ENCODE assay signal across 8 mouse cellular contexts in genomic region chr11:119090076-119090960, GRCm38 (mm10). TPM values are rescaled to one million over a fixed set of nuclear protein-coding genes. Genes with fewer than 3 reads are reported as not detected.
DNase-seq lines count a peak whose midpoint lies in the region; ATAC-seq and TF ChIP-seq lines count a peak whose summit lies in the region.

No protein-coding gene starts in this region.

- no peaks in the 10 kb centered on the region for H3K9me3 ChIP-seq in hindbrain, postnatal 0 days (ENCODE audit: low read length)
- H3K9me3 ChIP-seq in liver, embryonic 15.5 days (replicated peaks): no peaks in the 10 kb centered on the region

- no peaks in the 10 kb centered on the region for H3K36me3 ChIP-seq in hindbrain, postnatal 0 days (ENCODE audit: insufficient read depth, low read length)
- H3K36me3 ChIP-seq in liver, embryonic 15.5 days (replicated peaks): no peaks in the 10 kb centered on the region
- no peaks in the 10 kb centered on the region for H3K36me3 ChIP-seq in splenic B cell, adult 2 months (ENCODE audit: control insufficient read depth, insufficient read depth, low read length, poor library complexity, severe bottlenecking)

- ATAC-seq in hindbrain, postnatal 0 days: no peak; the same call in 1 of the 2 replicates
- ATAC-seq in liver, embryonic 15.5 days (ENCODE audit: insufficient read depth): no peak

- peaks cover 18% of the 10 kb centered on the region for H3K27me3 ChIP-seq in hindbrain, postnatal 0 days (ENCODE audit: insufficient read depth, low read length)
- peaks cover 93% of the 10 kb centered on the region for H3K27me3 ChIP-seq in liver, embryonic 15.5 days
- H3K27me3 ChIP-seq in splenic B cell, adult 2 months (ENCODE audit: control insufficient read depth, insufficient read depth, low read length, poor library complexity, severe bottlenecking): no peaks in the 10 kb centered on the region

- H3K4me3 ChIP-seq in layer of hippocampus, adult 2 months: peak overlapping the region; percentile 56
- H3K4me3 ChIP-seq in embryonic fibroblast, embryonic 13.5 days (ENCODE audit: insufficient read depth, low read length): peak overlapping the region; percentile 28
- H3K4me3 ChIP-seq in hindbrain, postnatal 0 days (ENCODE audit: low read length): peak overlapping the region; percentile 57
- peak overlapping the region; percentile 49 for H3K4me3 ChIP-seq in liver, embryonic 15.5 days (replicated peaks)

- H3K9ac ChIP-seq in hindbrain, postnatal 0 days (replicated peaks; ENCODE audit: low read length): peak overlapping the region; percentile 62
- peak overlapping the region; percentile 17; the same call in 1 of the 2 replicates for H3K9ac ChIP-seq in liver, embryonic 15.5 days

- H3K4me2 ChIP-seq in hindbrain, postnatal 0 days (ENCODE audit: low read depth, low read length): peak overlapping the region; percentile 88
- H3K4me2 ChIP-seq in liver, embryonic 15.5 days: peak overlapping the region; percentile 67

- WGBS in hindbrain, postnatal 0 days: under 1% methylated on average over 65 of the region's 75 CpGs
- under 1% methylated on average over 74 of the region's 75 CpGs for WGBS in liver, embryonic 15.5 days (ENCODE audit: insufficient replicate concordance)

- TF ChIP-seq POLR2A in embryonic fibroblast, embryonic 13.5 days (IDR thresholded peaks at IDR 0.05; ENCODE audit: low read depth, low read length): no peak; the same call in 1 of the 2 replicates

- TF ChIP-seq CTCF in layer of hippocampus, adult 2 months (conservative IDR thresholded peaks at IDR 0.05): no peak
- no peak for TF ChIP-seq CTCF in embryonic fibroblast, embryonic 13.5 days (IDR thresholded peaks at IDR 0.05; ENCODE audit: borderline replicate concordance, insufficient read depth, low read length)
- no peak for TF ChIP-seq CTCF in hindbrain, postnatal 0 days (IDR thresholded peaks at IDR 0.05; ENCODE audit: low read depth)

- peak overlapping the region; percentile 24; the same call in 1 of the 2 replicates for H3K27ac ChIP-seq in layer of hippocampus, adult 2 months
- H3K27ac ChIP-seq in embryonic fibroblast, embryonic 13.5 days (ENCODE audit: insufficient read depth, low read length): no peak overlapping the region
- 0 out of 2 replicates have a peak overlapping the region, but pooled peaks have one; percentile 28 for H3K27ac ChIP-seq in hindbrain, postnatal 0 days
- H3K27ac ChIP-seq in liver, embryonic 15.5 days (replicated peaks): no peak overlapping the region

- H3K4me1 ChIP-seq in embryonic fibroblast, embryonic 13.5 days (ENCODE audit: control insufficient read depth, insufficient read depth, low read length): peaks cover 2% of the 10 kb centered on the region
- peaks cover 22% of the 10 kb centered on the region for H3K4me1 ChIP-seq in hindbrain, postnatal 0 days (ENCODE audit: insufficient read depth, low read length)
- peaks cover 41% of the 10 kb centered on the region for H3K4me1 ChIP-seq in liver, embryonic 15.5 days (replicated peaks)

- DNase-seq in layer of hippocampus, adult 2 months (ENCODE audit: low spot score in 2 of 2): no peak
- no peak for DNase-seq in layer of hippocampus, adult 18-20 months (ENCODE audit: low spot score in 2 of 2)
- peak; percentile 40 to 42 for DNase-seq in adrenal gland, adult 18-20 months (ENCODE audit: low spot score in 2 of 2)
- DNase-seq in hindbrain, postnatal 0 days (ENCODE audit: low spot score): no peak
- DNase-seq in splenic B cell, adult 2 months (ENCODE audit: low read depth, low spot score): peak; percentile 41
- no peak for DNase-seq in left cerebral cortex, postnatal 14 days (ENCODE audit: low spot score in 2 of 2)

- intact Hi-C loops in left cerebral cortex, postnatal 14 days (cut with DNase I): loop anchor here (5.0 kb wide), 2 partner anchors 37 to 97 kb away; no protein-coding TSS in a partner anchor

RNA-seq across cellular contexts. Expression of gene Cbx4, which starts 4.3 kb away (rescaled TPM):
- 10 to 100 TPM; 53.7 to 60.4 TPM for total RNA-seq in layer of hippocampus, adult 2 months (2021)
- total RNA-seq in layer of hippocampus, adult 18-20 months (2021): 10 to 100 TPM; 44.7 to 49.1 TPM
- 100 to 1,000 TPM; 115 to 163 TPM for total RNA-seq in adrenal gland, adult 18-20 months (2021)
- 11.2 and 11.8 TPM in 2 replicates for polyA plus RNA-seq in embryonic fibroblast, embryonic 13.5 days (2011; ENCODE audit: insufficient read length, low read depth, missing spikeins)
- 33.6 and 41.3 TPM in 2 replicates for total RNA-seq in hindbrain, postnatal 0 days (2014; rRNA removed)
- 22.4 and 23.7 TPM in 2 replicates for polyA plus RNA-seq in hindbrain, postnatal 0 days (2015; fragmentation: Nextera tagmentation; extraction: Ambion mirVana)
- polyA plus RNA-seq in liver, embryonic 15.5 days (2015; fragmentation: Nextera tagmentation; extraction: Ambion mirVana): 2.8 and 2.9 TPM in 2 replicates
- 10 to 100 TPM; 63.2 to 74.0 TPM for total RNA-seq in left cerebral cortex, postnatal 14 days (2021)

RNA-seq across cellular contexts. Expression of gene Cbx8, which starts 49.5 kb away (rescaled TPM):
- total RNA-seq in layer of hippocampus, adult 2 months (2021): 10 to 100 TPM; 10.2 to 11.3 TPM
- total RNA-seq in layer of hippocampus, adult 18-20 months (2021): 10 to 100 TPM in 1 of 2 experiments, 1 to 10 TPM in 1; 8.7 to 10.9 TPM
- 10 to 100 TPM; 12.2 to 16.7 TPM for total RNA-seq in adrenal gland, adult 18-20 months (2021)
- 3.9 and 4.2 TPM in 2 replicates for polyA plus RNA-seq in embryonic fibroblast, embryonic 13.5 days (2011; ENCODE audit: insufficient read length, low read depth, missing spikeins)
- 10.0 and 11.4 TPM in 2 replicates for total RNA-seq in hindbrain, postnatal 0 days (2014; rRNA removed)
- 6.5 and 7.6 TPM in 2 replicates for polyA plus RNA-seq in hindbrain, postnatal 0 days (2015; fragmentation: Nextera tagmentation; extraction: Ambion mirVana)
- polyA plus RNA-seq in liver, embryonic 15.5 days (2015; fragmentation: Nextera tagmentation; extraction: Ambion mirVana): 3.3 and 3.5 TPM in 2 replicates
- 10 to 100 TPM; 12.9 to 15.4 TPM for total RNA-seq in left cerebral cortex, postnatal 14 days (2021)

Comparison
In these comparisons a context has a peak if more than half of its experiments do, and no peak if none do; other contexts are left out.
1. DNase-seq: peak in adrenal gland, adult 18-20 months (2 of 2) and splenic B cell, adult 2 months (single experiment); none in layer of hippocampus, adult 2 months (0 of 2), layer of hippocampus, adult 18-20 months (0 of 2), hindbrain, postnatal 0 days (single experiment) and left cerebral cortex, postnatal 14 days (0 of 2).
2. H3K27ac ChIP-seq: peak in layer of hippocampus, adult 2 months (single experiment) and hindbrain, postnatal 0 days (single experiment); none in embryonic fibroblast, embryonic 13.5 days (single experiment) and liver, embryonic 15.5 days (single experiment).
3. Peak in every context shown above with its lines, with median percentiles within 50 percentile points of each other: H3K4me3 ChIP-seq.